In the genomic region with DNA sequence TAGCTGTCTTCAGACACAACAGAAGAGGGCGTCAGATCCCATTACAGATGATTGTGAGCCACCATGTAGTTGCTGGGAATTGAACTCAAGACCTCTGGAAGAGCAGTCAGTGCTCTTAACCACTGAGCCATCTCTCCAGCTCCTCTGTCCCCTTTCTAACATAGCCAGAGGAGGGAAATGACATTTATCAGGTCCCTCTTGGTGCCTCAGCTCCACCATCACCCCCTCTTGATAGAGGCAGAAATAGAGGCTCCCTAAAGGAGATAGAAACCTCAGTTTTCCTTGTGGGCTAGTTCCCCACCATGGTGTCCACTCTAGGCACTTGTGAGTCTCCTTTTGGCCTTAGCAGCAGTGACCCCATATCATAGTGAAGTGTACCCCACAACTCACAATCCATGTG, we compare ENCODE assay signal across 8 mouse cellular contexts.
DNase-seq lines count a peak whose midpoint lies in the region; ATAC-seq and TF ChIP-seq lines count a peak whose summit lies in the region.
"Not testable (repeated sequence)": the region's sequence is repeated elsewhere in the genome, so short reads cannot be mapped to it uniquely, and the experiment has no call there.

No protein-coding gene starts in this region.

- not testable (repeated sequence) for H3K27me3 ChIP-seq in erythroblast, embryonic 14.5 days (ENCODE audit: control insufficient read depth); heart, embryonic 12.5 days (replicated peaks); hindbrain, embryonic 15.5 days; kidney, embryonic 16.5 days (ENCODE audit: insufficient read depth, low read length); liver, embryonic 12.5 days (replicated peaks); lung, postnatal 0 days (replicated peaks; ENCODE audit: insufficient read depth, low read length); small intestine, adult 2 months (ENCODE audit: control insufficient read depth, insufficient read depth, low read length)

- not testable (repeated sequence) for TF ChIP-seq POLR2A in small intestine, adult 2 months (IDR thresholded peaks at IDR 0.05; ENCODE audit: low read depth, low read length)

- peaks cover 13% of the 10 kb centered on the region for H3K36me3 ChIP-seq in erythroblast, embryonic 14.5 days (ENCODE audit: control insufficient read depth)
- H3K36me3 ChIP-seq in heart, embryonic 12.5 days; hindbrain, embryonic 15.5 days; kidney, embryonic 16.5 days (ENCODE audit: insufficient read depth, low read length); liver, embryonic 12.5 days; lung, postnatal 0 days (ENCODE audit: insufficient read depth, low read length); small intestine, adult 2 months (ENCODE audit: control insufficient read depth, insufficient read depth, low read length): not testable (repeated sequence)

- 78% methylated on average over 1 of the region's 1 CpGs for WGBS in heart, embryonic 12.5 days
- 81% methylated on average over 1 of the region's 1 CpGs for WGBS in hindbrain, embryonic 15.5 days
- WGBS in kidney, embryonic 16.5 days = 78% methylated on average over 1 of the region's 1 CpGs
- 57% methylated on average over 1 of the region's 1 CpGs for WGBS in liver, embryonic 12.5 days (ENCODE audit: insufficient replicate concordance)
- 75% methylated on average over 1 of the region's 1 CpGs for WGBS in lung, postnatal 0 days
- 60% methylated on average over 1 of the region's 1 CpGs for WGBS in small intestine, adult 2 months

- H3K9me3 ChIP-seq in erythroblast, embryonic 14.5 days (ENCODE audit: control insufficient read depth, low read length); heart, embryonic 12.5 days (replicated peaks); hindbrain, embryonic 15.5 days; kidney, embryonic 16.5 days (ENCODE audit: low read length); liver, embryonic 12.5 days (replicated peaks); lung, postnatal 0 days (ENCODE audit: low read length): not testable (repeated sequence)

- not testable (repeated sequence) for TF ChIP-seq CTCF in lung, postnatal 0 days (IDR thresholded peaks at IDR 0.05); small intestine, adult 2 months (IDR thresholded peaks at IDR 0.05; ENCODE audit: extremely low read depth, insufficient read length, insufficient replicate concordance, low read depth, low read length)

- H3K4me3 ChIP-seq in erythroblast, embryonic 14.5 days (replicated peaks) = peak overlapping the region; percentile 77
- not testable (repeated sequence) for H3K4me3 ChIP-seq in heart, embryonic 12.5 days; hindbrain, embryonic 15.5 days; kidney, embryonic 16.5 days (ENCODE audit: low read length); lung, postnatal 0 days (ENCODE audit: low read depth, low read length); small intestine, adult 2 months (ENCODE audit: low read depth, low read length)
- 0 out of 2 replicates have a peak overlapping the region, but pooled peaks have one; percentile 59 for H3K4me3 ChIP-seq in liver, embryonic 12.5 days

- DNase-seq in MEL-GATA-1-ER (ENCODE audit: extremely low read depth, low read depth) = peak; percentile 28
- not testable (repeated sequence) for DNase-seq in lung, postnatal 0 days (ENCODE audit: low spot score)

- H3K9ac ChIP-seq in heart, embryonic 12.5 days; hindbrain, embryonic 15.5 days; lung, postnatal 0 days (replicated peaks; ENCODE audit: low read depth): not testable (repeated sequence)
- peak overlapping the region; percentile 41; the same call in 1 of the 2 replicates for H3K9ac ChIP-seq in kidney, embryonic 16.5 days (replicated peaks; ENCODE audit: low read length)
- peak overlapping the region; percentile 70 for H3K9ac ChIP-seq in liver, embryonic 12.5 days

- peak overlapping the region; percentile 80 for H3K27ac ChIP-seq in heart, embryonic 12.5 days (ENCODE audit: poor library complexity, severe bottlenecking)
- H3K27ac ChIP-seq in hindbrain, embryonic 15.5 days (replicated peaks) = peak overlapping the region; percentile 71
- peak overlapping the region; percentile 78 for H3K27ac ChIP-seq in kidney, embryonic 16.5 days (ENCODE audit: low read length)
- H3K27ac ChIP-seq in liver, embryonic 12.5 days = peak overlapping the region; percentile 97
- peak overlapping the region; percentile 45; the same call in 1 of the 2 replicates for H3K27ac ChIP-seq in lung, postnatal 0 days (ENCODE audit: low read length)
- H3K27ac ChIP-seq in small intestine, adult 2 months (ENCODE audit: insufficient read depth, low read depth, low read length) = peak overlapping the region; percentile 79

- TF ChIP-seq EP300 in lung, postnatal 0 days (IDR thresholded peaks at IDR 0.05) = not testable (repeated sequence)

- not testable (repeated sequence) for H3K4me2 ChIP-seq in heart, embryonic 12.5 days; hindbrain, embryonic 15.5 days; kidney, embryonic 16.5 days (replicated peaks; ENCODE audit: low read depth, low read length); lung, postnatal 0 days (replicated peaks; ENCODE audit: low read depth, low read length)
- peak overlapping the region; percentile 81 for H3K4me2 ChIP-seq in liver, embryonic 12.5 days

- not testable (repeated sequence) for ATAC-seq in heart, embryonic 12.5 days (ENCODE audit: insufficient number of reproducible peaks, low FRiP score); hindbrain, embryonic 15.5 days (ENCODE audit: low FRiP score, low read depth); kidney, embryonic 16.5 days (ENCODE audit: low FRiP score, low TSS enrichment); liver, embryonic 12.5 days; lung, postnatal 0 days

- peaks cover 100% of the 10 kb centered on the region for H3K4me1 ChIP-seq in erythroblast, embryonic 14.5 days (ENCODE audit: control insufficient read depth)
- H3K4me1 ChIP-seq in heart, embryonic 12.5 days (replicated peaks) = peaks cover 92% of the 10 kb centered on the region
- H3K4me1 ChIP-seq in hindbrain, embryonic 15.5 days (replicated peaks) = peaks cover 18% of the 10 kb centered on the region
- peaks cover 51% of the 10 kb centered on the region for H3K4me1 ChIP-seq in kidney, embryonic 16.5 days (ENCODE audit: insufficient read depth, low read length)
- H3K4me1 ChIP-seq in liver, embryonic 12.5 days = peaks cover 99% of the 10 kb centered on the region
- H3K4me1 ChIP-seq in lung, postnatal 0 days (ENCODE audit: insufficient read depth, low read depth, low read length) = peaks cover 24% of the 10 kb centered on the region
- peaks cover 76% of the 10 kb centered on the region for H3K4me1 ChIP-seq in small intestine, adult 2 months (ENCODE audit: control insufficient read depth, insufficient read depth, insufficient read length, low read length)

Comparison
In these comparisons a context has a peak if more than half of its experiments do, and no peak if none do; other contexts are left out.
1. H3K27ac ChIP-seq: peak in every context shown above with its lines; median percentile 97 in liver, embryonic 12.5 days; 80 in heart, embryonic 12.5 days; 79 in small intestine, adult 2 months; 78 in kidney, embryonic 16.5 days; 71 in hindbrain, embryonic 15.5 days; 45 in lung, postnatal 0 days.